Mouse (Mus musculus) heart, embryonic 13.5 days (tissue): Measurements from ENCODE around the gene Eci3. TPM values are rescaled to one million over a fixed set of nuclear protein-coding genes. Genes with fewer than 3 reads are reported as not detected.
A peak's percentile ranks its signal among the peaks of the same experiment; 100 is the strongest.

Source experiments
- ATAC-seq: fragments of 200-750 bp; cut with Nextera tagmentation; 2 replicates; pipeline ENCODE4 v1.8.0; 2017; ENCODE audit warnings: moderate TSS enrichment; ENCODE audit not compliant: insufficient number of reproducible peaks, low FRiP score, low TSS enrichment; ENCODE audit errors: extremely low read depth
- H3K27ac ChIP-seq: fragments of 300-500 bp; sonication (generic); replicated peaks from 2 replicates; pipeline ENCODE4 v1.5.1; 2015; ENCODE audit warnings: moderate library complexity, mild to moderate bottlenecking, inconsistent platforms
- H3K27me3 ChIP-seq: fragments of 300-500 bp; sonication (generic); replicated peaks from 2 replicates; pipeline ENCODE4 v1.6.1; 2015; ENCODE audit warnings: mild to moderate bottlenecking, inconsistent platforms
- H3K36me3 ChIP-seq: fragments of 300-500 bp; sonication (generic); 2 replicates; pipeline ENCODE4 v1.6.1; 2015; ENCODE audit warnings: mild to moderate bottlenecking, inconsistent platforms
- H3K4me1 ChIP-seq: fragments of 300-500 bp; sonication (generic); 2 replicates; pipeline ENCODE4 v1.6.1; 2015; ENCODE audit warnings: inconsistent platforms
- H3K4me2 ChIP-seq: fragments of 300-500 bp; sonication (generic); 2 replicates; pipeline ENCODE4 v1.6.1; 2015; ENCODE audit warnings: inconsistent platforms, mild to moderate bottlenecking, moderate library complexity
- H3K4me3 ChIP-seq: fragments of 300-500 bp; sonication (generic); 2 replicates; pipeline ENCODE4 v1.5.1; 2015; ENCODE audit warnings: moderate library complexity, mild to moderate bottlenecking, inconsistent platforms
- H3K9ac ChIP-seq: fragments of 300-500 bp; sonication (generic); 2 replicates; pipeline ENCODE4 v1.6.1; 2015; ENCODE audit warnings: inconsistent platforms, mild to moderate bottlenecking, moderate library complexity
- H3K9me3 ChIP-seq: fragments of 300-500 bp; sonication (generic); 2 replicates; pipeline ENCODE4 v1.6.1; 2016; ENCODE audit warnings: inconsistent platforms
- WGBS: fragments of 180-500 bp; shearing (Covaris S2); methylation state at CpG from one replicate; pipeline ENCODE4 v1.1.7; 2015; ENCODE audit warnings: mixed read lengths; 5-methylcytosine and 5-hydroxymethylcytosine counted together
- polyA plus RNA-seq: library from polyadenylated mRNA; unstranded; fragments of >200 nt; fragmentation: Nextera tagmentation; extraction: Ambion mirVana; gene quantifications from 2 replicates; pipeline ENCODE4 v1.2.1, GENCODE M21; 2015

The Eci3 gene
- polyA plus RNA-seq, 1 experiment from 2014 or later, result 0.23 TPM

DNA sequence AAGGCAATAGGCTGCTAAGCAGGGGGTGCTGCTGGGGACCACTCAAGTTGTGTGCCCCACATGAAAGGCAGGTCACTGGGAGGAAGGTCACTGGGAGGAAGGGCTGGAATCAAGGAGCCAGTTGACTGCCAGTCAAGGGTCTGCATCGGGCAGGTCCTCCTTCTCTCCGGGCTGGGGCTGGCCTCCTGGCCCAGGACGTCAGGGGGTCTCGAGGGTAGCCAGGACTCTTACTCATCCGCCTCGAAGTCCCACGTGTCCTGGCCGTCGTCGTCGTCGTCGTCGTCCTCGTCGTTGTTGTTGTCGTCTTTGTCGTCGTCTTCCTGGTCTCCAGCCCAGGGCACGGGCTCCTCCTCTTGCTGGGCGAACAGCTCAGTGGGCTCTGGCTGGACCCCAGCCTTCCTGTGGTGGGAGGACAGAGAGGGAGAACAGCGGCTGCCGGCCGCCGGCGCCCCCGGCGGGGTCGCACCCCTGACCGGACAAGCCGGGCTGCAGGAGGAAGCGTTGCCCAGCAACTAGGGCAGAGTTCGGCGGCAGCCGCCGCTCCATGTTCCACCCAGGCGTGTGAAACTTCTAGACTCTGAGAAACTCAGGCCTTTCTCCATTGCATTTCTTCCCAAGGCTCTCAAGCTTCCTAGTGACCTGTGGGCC lies 47.0 kb downstream of the Eci3 start:
- WGBS, result 23% methylated on average over 37 of the region's 37 CpGs
- no peak for ATAC-seq

DNA sequence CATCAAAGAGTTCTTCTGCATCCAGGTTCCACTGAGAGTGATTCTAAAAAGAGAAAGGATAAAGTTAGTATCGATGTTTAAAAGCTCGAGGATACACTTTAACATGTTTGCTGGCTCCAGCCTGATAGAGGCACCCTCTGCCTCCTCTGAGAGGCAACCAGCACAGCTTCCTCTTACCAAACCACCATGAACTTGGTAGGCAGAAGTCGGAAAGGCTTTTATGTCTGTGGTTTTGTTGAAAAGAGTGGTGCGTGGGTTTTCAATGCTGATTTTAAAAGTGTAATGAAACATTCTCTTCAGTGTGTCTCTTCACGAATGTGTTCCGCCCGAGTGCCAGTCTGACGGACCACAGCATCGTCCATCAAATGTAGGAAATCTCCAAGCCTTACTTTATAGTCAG lies 49.0 kb downstream of the Eci3 start:
- 78% methylated on average over 9 of the region's 9 CpGs for WGBS

More for the DNA sequence above, 47.0 kb downstream of the Eci3 start:
- Histone ChIP-seq H3K4me2 (peak overlapping the region; percentile 71), H3K4me1 (0 out of 2 replicates have a peak, but pooled peaks cover 5% of the 10 kb centered on the region), H3K27me3 (no peaks in the 10 kb centered on the region; the same call in 1 of the 2 replicates), H3K9me3 (no peaks in the 10 kb centered on the region), H3K9ac (peak overlapping the region; percentile 65), H3K4me3 (peak overlapping the region; percentile 45), H3K27ac (no peak overlapping the region), H3K36me3 (no peaks in the 10 kb centered on the region)

More for the DNA sequence above, 49.0 kb downstream of the Eci3 start:
- H3K27me3 ChIP-seq, result no peaks in the 10 kb centered on the region; the same call in 1 of the 2 replicates
- H3K36me3 ChIP-seq, result no peaks in the 10 kb centered on the region
- H3K9ac ChIP-seq, result no peak overlapping the region
- H3K4me2 ChIP-seq, result no peak overlapping the region
- H3K4me3 ChIP-seq, result no peak overlapping the region
- H3K4me1 ChIP-seq, result peaks cover 12% of the 10 kb centered on the region
- H3K9me3 ChIP-seq, result no peaks in the 10 kb centered on the region
- H3K27ac ChIP-seq, result no peak overlapping the region
- no peak for ATAC-seq

Other genes starting within 250 kb of the Eci3 start
- not detected in 2 replicates for gene Fam50b, start 229.0 kb downstream of the Eci3 start, polyA plus RNA-seq
- 41.2 and 42.2 TPM in 2 replicates for gene Prpf4b, start 88.5 kb downstream of the Eci3 start, polyA plus RNA-seq
- 2.0 and 2.2 TPM in 2 replicates for gene Fam217a, start 39.5 kb downstream of the Eci3 start, polyA plus RNA-seq
- not detected in 2 replicates for gene 4933417A18Rik, start 39.4 kb downstream of the Eci3 start, polyA plus RNA-seq
- 119 and 127 TPM in 2 replicates for gene Eci2, start 63.3 kb upstream of the Eci3 start, polyA plus RNA-seq